Mouse (Mus musculus): Measurements from ENCODE around the gene Ngef.

DNA sequence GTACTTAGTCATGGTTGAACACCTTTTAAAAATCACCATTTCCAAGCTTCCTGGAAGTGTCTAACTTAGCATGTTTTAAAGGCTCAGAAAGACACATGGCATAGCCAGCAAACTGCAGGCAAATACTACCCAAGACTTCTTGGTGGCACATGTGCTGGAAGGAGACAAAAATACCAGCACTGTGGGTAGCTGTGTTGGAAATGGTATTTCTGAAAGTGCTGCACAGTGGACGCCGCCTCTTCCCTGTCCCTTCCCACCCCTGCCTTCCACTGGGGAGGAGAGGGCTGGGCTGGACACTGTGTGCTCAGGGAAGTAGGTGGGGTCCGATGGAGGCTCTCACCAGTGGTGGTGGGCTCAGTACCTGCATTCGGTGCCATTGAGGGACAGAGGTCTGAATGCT, 68.1 kb downstream of the Ngef start:
- TF ChIP-seq CTCF (conservative IDR thresholded peaks at IDR 0.05; ENCODE audit: insufficient read depth, insufficient read length, low read depth, low read length) = no peak
- no peak for TF ChIP-seq POLR2A (IDR thresholded peaks at IDR 0.05; ENCODE audit: low read depth, low read length)
